Mouse (Mus musculus): ENCODE measurements at regions not wholly inside any gene's neighbourhood (a gene's known extent, or its start where the extent isn't known, plus 50 kb on each side); places are given as distances from the start of the nearest gene placed in this dataset.
A peak's percentile ranks its signal among the peaks of the same experiment; 100 is the strongest.

DNA sequence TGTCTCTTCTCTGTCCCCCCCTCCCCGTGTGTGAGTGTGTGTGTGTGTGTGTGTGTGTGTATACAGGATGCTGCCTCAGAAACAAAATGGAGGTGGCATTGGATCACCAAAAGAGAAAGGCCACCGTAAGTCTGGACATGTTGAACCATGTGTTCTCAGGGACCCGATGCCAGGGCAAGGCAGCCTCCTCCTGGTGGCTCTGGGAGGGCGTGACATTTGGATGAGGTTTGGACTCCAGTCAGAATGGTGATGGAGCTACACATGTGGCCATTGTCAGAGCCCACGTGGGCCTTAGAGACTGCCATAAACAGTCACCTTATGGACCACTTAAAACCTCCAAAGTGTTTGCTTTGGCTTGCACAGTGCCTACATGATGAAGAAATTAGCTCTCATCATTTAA is 80.0 kb downstream of the Efnb1 start:
- DNase-seq (ENCODE audit: low spot score): no peak

DNA sequence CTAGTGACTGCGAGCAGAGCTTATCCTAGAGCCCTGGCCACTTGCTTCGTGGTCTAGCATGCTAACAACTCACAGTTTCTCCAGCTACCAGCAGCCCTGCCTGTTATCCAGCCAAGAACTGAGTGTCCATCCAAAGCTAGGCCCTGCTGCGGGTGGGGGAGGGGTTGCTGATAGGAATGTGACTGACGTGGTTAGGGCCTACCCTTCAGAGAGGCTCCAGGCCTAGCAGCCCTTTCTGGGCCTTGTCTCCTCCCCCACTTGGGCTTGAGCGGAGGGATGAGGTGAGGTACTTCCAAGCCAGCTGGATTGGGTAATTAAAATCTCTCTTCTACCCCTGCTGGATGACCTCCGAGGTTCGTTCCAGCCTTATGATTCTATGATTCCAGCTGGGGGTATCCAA is 79.2 kb downstream of the Efnb1 start:
- DNase-seq (ENCODE audit: low spot score): peak; percentile 66

DNA sequence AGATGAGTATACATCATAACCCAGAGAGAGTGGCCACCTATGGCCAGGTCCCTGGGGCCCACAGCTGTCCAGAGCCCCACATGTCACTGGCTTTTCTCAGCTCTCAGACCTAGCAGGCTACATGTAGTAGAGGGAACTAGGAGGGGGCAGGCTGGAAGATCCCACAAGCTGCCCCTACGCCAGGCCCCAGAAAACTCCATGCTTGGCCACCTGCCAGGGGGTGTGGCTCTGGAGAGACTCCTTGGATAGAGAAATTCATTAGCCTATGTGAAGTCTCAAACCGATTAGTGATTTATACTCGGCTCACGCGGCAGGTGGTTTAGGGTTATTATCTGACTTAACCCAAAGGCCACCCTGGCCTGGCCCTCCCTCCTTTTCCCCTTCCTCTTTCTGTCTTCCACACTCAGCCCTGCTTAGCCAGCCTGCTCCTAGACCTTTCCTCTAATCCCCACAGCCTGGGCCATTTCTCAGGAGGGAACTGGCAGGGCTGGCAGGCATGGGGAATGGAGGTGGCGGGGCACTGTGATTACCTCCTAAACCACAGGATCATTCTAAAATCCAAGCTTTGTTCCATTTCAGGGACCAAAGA is 77.7 kb downstream of the Efnb1 start:
- DNase-seq (ENCODE audit: low spot score): peak; percentile 61

DNA sequence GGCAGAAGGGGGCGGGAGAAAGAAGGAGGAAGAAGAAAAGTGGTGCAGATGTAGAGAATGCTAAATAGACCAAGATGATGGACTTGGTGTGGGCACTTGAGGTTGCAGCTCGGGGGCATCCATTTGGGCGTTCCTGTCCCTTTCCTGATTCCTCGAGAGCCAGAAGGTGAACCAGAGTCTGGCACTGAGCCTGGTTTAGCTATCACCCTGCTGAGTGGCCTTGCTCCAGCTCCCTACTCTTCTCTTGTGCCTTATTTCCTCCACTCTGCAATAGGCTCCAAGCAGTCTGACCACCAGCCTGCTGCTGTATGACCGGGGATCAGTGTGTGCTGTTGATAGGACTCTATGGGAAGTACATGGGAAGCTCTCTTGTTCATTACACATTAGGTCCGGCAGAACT is 68.1 kb downstream of the Efnb1 start:
- no peak for DNase-seq (ENCODE audit: low spot score)

DNA sequence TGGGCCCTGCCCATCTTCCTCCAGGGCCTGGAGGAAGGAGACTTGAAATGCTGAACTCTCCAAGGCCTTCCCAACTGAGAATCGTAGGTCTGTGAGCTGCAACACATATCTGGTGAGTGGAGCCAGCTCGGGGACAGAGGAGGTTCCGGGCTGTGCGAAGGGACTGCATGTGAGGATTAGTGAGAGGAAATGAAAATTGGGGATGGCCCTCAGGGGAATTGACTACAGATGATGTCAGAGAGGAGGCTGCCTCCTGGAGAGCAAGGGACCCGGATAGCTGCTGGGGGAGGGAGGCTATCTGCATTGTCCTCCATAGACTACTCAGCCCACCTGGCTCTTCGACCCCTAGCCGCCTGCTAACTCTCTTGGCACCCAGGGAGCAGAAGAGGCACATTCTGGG is 65.2 kb downstream of the Efnb1 start:
- DNase-seq (ENCODE audit: low spot score): no peak

DNA sequence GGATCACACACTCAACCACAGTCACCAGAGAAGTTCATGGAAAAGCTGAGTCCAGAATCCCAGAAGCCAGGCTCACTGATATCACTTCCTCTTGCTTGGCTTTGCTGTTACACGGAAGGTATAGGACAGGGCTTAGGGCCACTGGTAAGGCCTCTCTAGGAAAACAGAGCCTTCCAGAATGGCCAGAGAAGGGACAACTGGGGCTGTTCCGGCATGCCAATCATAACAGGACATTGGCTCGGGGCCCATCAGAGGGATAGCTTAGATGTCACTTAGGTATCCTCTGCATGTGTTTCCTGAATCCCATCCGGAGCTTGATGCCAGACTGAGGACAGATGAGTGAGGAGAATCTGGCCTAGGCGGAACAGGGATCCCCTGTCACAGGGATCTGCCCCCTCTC is 63.7 kb downstream of the Efnb1 start:
- no peak for DNase-seq (ENCODE audit: low spot score)

- DNase-seq (ENCODE audit: low spot score): peak; percentile 56
Measured at GRCm38 (mm10) chrX:99198961-99199631, 63.2 kb downstream of the Efnb1 start.
